Mouse (Mus musculus): ENCODE measurements around the gene F2rl2.

DNA sequence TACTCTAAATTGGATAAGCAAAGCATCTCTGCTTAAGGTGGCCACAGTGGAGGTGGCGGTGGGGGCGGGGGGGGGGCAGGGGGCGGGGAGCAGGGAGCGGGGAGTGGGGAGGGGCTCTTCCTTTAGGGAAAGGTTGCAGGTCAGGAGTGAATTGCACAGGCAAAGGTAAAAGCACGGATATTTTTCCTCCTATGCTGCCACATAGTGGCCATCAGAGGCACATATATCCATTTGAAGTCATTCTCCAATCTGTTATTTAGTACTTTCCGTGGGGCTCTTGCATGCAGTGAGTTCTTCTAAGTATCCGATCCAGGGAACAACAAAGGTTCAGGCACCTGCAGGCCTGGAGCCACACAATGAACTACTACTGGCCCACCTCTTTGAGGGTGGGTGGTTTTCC, 29.4 kb upstream of the F2rl2 start:
- TF ChIP-seq EP300 (IDR thresholded peaks at IDR 0.05; ENCODE audit: insufficient read depth, low read depth, low read length): no peak
- no peak for TF ChIP-seq CTCF (IDR thresholded peaks at IDR 0.05; ENCODE audit: low read depth, low read length)
